Mouse (Mus musculus): Measurements from ENCODE around the gene Asz1.

- TF ChIP-seq CTCF (IDR thresholded peaks at IDR 0.05; ENCODE audit: control insufficient read depth, insufficient read depth, insufficient read length), result no peak
- TF ChIP-seq USF1 (IDR thresholded peaks at IDR 0.05; ENCODE audit: low read depth), result no peak
Observed at GRCm38 (mm10) chr6:18057899-18058298, 51.0 kb downstream of the Asz1 start.

Data from C2C12 (cell line).